Mouse (Mus musculus): ENCODE measurements around the gene Get4.
A peak's percentile ranks its signal among the peaks of the same experiment; 100 is the strongest.

Get4 gene

DNA sequence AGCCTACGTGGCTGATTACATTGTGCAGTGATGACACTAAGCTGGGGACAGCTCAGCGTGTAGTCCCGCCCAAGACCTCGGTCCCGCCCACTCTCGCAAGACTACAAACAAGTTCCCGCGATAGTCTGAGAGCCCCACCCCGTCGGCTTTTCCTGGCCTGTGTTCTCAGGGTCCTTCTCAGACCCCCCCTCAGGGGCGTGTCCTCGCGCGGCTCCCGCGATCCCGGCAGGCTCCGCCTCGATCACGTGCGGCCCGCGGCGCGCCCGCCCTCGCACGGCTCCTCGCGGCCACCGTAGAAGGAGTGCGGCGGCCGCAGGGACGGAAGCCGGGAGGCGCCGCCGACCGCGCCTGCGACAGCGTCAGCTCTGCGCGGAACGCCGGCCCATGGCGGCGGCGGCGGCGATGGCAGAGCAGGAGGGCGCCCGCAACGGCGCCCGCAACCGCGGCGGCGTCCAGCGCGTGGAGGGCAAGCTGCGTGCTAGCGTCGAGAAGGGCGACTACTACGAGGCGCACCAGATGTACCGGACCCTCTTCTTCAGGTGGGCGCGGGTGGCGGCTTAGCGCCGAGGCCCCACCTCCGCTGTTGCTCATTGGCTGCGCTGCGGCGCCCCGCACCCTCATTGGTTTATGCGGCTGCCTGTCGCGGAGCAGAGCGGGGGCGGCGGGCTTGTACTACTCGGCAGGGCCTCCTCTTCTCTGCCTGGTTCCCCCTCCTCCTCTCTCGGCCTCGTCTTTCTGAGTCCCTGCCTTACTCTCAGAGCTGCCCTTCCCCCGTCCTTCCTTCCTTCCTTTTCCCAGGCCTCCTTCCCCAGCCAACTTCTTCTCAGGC, at the start of gene Get4:
Get4 (plus strand) TSS at position 244 of the 829 bp plus-strand sequence.
- DNase-seq (ENCODE audit: low spot score), result peak; percentile 100

DNA sequence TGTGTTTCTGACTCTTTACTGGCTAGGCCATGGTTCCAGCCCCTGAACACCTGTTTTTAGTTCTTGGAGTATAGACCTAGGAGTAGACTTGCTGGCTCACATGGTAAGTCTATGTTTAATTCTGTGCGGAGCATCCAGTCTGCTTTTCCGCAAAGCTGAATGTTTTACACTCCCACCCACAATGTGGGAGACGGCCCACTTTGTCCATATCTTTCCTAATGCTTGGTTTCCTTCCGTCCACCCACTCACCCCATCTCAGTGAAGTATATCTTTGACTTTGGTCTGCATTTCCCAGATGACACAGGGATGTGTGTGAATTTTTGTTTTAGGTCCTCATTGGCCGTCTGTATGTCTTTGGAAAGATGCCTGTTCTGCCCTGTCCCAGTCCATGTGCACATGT, 48.8 kb upstream of the Get4 start:
- DNase-seq (ENCODE audit: low spot score), result no peak

DNA sequence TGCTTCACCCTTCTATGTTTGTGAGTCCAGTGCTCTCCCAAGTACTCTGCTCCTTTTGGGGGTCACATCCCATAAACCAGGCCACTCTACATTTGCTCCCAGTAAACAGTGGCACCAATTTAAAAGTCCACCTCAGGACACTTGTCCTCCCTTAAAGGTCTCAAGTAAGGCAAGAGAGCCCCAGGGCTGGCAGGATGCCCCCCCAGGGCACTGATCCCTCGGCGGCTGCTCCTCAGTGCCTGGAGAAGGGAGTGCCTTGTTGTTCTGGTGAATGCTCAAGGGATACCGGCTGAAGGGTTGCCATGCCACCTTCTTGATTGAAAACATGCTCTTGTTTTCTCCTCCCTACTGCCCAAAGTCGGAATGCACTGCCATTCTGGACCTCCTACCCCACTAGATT, 46.0 kb upstream of the Get4 start:
- DNase-seq (ENCODE audit: low spot score), result no peak

DNA sequence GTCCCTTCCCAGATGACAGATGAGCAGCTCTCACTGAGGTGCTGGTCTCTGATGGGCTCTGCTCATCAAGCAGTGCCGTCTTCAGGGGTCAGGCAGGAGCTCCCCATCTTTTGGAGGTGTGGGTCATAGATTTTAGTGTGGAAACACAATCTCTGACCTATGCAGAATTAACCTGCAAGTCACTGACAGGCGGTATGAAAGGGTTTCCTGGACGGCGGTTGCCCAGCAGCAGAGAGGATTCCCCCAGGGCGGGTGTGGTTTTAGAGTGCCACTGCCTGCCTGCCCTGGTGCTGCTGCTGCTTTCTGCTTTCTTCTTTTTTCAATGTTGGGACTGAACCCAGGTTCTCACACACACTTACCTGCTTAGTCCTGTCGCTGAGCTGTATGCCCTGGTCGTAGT, 45.6 kb upstream of the Get4 start:
- no peak for DNase-seq (ENCODE audit: low spot score)

DNA sequence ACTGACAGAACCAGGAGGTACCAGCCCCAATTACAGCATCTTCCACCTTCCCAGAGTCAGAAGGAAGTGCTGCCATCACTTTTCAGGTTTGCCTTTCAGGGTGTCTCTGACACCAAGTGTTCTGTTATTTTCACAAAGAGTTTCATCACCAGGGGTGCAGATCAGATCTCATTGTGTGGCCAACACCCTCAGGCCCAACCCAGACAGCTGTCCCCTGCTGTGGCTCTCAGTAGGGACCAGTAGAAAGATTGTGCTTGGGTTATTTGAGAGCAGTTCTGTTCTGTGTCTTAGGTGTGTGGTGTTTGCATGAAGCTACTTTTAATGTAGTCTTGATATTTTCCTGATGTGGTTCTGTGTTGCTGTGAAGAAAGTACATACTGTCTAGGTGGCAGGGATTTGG, 43.9 kb upstream of the Get4 start:
- no peak for DNase-seq (ENCODE audit: low spot score)

DNA sequence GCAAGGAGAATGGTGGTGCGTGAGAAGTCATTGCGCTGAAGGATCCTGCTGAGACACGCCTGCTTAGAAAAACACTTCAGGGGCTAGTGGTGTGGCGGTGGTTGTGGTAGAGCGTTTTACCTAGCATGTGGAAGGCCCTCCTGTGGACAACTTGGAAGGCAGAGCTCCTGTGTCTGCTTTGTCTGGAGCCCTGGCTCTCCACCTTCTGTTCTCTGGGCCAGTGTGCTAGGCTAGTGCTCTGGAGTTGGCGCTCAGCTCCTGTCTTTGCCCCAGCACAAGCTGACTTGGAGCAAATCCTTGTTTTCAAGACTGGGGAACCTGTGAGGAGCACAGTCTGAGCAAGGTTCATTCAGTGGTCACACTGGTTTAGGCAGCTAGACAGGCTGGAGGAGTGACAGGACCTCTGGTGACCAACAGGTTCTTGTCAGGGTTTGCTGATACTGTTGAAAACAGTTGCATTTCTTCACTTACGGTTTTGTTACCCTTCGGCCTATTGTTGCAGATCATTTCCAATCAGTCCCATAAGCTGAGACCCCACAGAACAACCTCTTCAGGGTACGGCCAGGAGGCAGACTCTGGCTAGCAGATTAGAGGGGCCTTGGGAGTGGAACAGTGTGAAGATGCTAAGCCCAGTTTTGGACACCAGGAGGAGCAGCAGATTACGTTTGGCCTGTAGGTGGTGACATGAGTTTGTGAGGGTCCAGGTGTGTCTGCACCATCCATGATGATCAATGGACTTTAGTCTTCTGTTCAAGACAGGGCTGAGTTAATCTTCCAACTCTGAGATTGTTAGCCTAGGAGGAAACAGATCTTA, 43.0 kb upstream of the Get4 start:
- peak; percentile 64 for DNase-seq (ENCODE audit: low spot score)

DNA sequence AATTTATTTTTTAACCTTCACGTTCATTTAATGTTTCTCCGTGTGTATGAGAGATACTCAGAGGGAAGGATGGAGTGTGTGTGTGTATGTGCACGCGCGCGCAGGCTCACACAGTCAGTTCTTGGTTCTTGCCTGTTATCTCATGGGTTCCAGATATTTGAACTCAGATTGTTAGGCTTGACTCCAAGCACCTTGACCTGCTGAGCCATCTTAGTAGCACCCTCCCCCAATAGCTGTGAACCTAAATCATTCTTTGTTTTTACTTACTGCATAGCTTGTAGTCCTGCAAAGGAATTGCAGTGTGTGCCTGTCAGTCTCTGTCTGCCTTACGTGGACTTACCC, 42.5 kb upstream of the Get4 start:
- no peak for DNase-seq (ENCODE audit: low spot score)

DNA sequence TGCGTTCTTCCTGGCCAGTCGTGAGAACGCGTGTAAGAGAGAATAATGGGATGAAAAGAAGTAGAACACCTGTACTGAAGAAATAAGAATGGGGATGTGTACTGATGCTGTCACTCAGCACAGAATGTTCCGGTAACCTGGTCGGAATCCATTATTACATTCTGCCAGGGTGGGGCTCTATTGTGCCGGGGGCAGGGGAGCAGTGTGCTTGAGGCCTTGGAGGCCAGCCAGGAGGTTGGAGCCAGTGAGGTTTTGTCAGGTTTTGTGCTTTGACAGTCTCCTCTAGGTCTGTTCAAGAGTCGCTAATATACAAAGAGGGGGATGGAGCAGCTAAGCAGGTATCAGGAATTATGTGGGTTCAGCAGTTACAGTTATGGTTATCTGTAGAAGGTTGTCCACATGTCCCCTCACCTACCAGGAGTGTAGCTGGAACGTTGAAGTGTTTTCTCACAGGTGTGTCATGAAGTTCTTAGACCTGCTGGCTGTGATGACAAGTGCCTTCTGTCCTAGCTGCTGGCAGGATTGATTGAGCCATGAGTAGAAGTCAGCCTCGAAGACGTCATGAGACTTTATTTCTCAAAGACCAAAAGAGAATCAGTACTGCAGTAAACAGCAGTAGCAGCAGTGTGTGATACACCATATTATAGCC, 40.3 kb upstream of the Get4 start:
- peak; percentile 28 for DNase-seq (ENCODE audit: low spot score)

DNA sequence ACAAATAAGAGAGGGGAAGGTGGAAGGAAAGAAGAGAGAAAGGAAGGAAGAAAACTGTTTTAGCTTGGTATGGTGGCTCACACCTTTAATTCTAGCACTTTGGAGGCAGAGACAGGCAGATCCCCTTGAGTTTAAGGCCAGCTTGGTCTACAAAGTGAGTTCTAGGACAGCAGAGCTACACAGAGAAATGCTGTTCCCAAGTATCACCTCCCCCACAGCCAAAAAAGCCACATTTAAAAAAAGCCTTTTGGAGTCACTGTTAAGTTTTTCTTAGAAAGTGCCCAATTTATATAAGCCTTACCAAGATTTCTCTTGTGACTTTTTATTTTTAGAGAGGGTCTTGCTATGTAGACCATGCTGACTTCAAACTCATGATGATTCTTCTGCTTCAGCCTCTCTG, 37.8 kb upstream of the Get4 start:
- DNase-seq (ENCODE audit: low spot score), result no peak

DNA sequence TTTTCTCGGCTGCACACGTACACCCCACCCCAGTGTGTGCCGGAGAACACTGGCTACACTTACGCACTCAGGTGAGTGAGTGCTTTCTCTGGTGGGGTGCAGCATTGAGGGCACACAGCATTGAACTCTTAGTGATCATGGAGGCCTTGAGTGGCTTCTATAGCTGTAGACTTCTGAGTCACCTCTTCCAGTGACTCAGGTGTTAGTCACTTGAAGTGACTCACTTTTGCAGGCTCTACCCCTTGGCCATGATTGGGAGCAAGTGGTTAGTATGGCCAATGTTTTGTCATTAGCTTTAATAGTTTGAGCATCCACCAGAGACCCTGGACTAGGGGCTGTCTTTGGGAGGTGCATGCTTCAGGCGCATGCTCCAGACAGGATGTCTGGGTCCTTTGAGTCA, 36.9 kb upstream of the Get4 start:
- DNase-seq (ENCODE audit: low spot score), result peak; percentile 20

DNA sequence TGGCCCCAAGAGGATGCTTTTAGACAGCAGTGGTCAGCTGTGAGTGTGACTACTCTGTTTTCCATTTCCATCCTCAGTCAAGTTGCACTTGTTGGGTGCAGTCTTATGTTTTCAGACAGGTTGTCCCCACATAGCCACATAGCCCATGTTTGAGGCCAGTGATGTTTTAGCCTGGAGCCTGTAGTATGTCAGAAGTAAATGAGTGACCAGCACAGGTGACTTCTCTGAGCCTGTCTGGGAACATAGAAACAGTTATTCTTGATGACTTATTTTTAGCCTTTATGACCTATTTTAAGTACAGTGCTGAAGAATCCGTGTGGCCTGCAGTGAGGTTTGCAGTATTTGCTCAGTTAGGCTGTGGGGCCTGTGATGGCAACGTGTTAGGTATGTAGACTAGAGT, 36.0 kb upstream of the Get4 start:
- no peak for DNase-seq (ENCODE audit: low spot score)

DNA sequence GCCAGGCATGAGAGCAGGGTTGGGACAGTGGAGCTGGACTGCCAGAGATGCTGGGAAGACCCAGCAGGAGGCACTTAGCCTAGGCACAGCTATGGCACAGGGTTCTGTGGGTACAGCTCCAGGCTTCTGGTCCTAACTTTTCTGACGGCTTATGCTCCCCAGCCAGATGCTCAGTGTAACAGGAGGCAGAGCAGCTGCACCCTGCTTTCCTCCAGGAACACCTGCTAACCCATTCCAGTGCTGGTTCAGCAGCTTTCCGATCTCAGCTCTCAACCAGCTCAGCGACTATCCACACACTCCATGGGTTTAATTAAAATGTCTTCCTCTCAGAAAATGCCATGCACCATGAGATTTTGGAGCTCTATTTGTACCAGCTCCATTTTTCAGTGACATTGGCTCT, 35.4 kb upstream of the Get4 start:
- DNase-seq (ENCODE audit: low spot score), result no peak

DNA sequence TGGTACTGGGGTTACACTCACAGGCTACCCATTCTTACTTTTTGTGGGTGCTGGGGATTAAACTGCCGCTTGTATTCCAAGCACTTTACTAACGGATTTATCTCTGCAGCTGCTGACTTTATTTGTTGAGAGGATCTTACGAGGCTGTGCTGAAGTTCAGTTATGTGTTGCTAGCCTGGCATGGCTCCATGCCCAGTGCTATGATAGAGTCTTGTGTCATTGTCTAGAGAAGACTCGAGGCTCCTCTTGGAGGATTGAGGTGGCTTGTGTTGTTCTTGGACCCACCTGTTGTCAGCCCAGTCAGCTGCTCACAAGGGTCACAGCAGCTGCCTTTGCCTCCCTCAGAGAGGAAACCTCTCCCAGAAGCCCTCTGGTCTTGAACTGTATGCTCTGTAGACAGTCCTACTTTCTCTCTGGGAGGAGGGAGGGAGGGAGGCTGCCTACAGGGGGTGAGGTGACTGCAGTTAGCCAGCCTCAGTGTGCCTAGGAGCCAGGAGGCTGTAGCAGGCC, 32.1 kb upstream of the Get4 start:
- DNase-seq (ENCODE audit: low spot score), result no peak

DNA sequence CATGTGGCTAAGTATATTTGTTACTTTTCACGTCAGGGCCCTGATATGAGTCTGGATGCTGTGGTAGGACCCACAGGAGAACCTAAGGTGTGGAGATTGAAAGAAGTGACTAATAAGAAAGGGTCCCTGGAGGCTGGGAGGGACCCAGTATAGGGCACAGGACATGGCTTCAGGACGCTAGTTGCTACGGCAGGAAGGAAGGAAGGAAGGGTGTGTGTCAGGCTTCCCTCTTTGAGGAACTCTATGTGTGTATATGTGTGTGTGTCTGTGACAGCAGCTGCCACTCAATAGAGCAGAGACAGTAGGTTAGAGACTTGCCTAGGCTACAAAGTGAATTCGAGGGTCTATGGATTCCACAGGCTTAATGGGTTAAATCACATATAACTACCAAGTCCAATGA, 31.5 kb upstream of the Get4 start:
- no peak for DNase-seq (ENCODE audit: low spot score)

DNA sequence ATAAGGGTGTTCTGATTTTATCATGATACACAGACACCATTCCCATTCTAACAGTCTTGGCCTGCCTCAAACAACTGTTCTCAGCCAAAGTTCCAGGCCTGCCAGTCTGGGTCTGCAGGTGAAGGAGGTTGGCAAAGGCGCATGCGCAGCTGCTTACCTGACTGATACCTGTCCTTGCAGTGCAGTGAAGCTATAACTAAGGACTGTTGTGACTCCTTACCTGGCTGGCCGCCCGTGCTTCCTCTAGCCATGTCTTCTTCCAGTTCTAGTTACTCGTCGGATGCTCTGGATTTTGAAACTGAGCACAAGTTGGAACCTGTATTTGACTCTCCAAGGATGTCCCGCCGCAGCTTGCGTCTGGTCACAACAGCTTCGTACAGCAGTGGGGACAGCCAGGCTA, 28.8 kb upstream of the Get4 start:
- no peak for DNase-seq (ENCODE audit: low spot score)

DNA sequence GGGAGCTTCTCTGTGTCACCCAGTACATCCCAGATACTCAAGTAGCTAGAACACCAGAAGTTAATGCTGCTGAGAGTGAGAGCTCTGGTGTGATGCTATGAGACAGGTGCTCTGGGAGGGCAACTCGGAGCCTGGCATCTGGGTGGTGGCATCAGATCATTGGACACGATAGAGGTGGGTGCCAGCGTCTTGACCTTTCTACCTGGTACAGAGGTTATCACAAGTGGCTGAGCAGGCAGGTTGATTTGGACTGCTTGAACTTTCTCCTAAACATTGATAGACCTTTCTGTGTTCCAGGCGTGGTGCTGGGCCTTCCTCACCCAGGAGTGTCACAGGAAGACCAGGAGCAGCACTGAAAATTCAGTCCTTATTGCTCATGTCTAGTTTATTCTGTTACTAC, 24.9 kb upstream of the Get4 start:
- no peak for DNase-seq (ENCODE audit: low spot score)

DNA sequence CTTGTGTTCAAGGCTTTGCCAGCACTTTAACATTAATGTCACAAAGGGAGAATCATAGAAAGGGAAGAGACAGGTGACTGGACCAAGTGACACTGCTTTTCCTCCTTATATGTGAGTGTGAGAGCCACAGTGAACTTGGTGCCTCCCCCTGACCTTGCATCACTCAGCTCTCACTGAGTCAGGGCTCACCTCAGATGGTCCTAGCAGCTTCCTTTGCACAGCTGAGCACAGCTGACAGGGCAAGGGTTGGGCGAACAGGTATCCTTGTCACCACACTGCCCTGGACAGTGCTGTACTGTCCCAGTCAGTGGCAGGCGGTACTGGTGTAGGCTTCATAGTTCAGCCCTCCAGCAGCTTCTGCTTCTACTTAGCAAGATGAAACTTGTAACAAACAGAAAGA, 24.5 kb upstream of the Get4 start:
- DNase-seq (ENCODE audit: low spot score), result no peak

DNA sequence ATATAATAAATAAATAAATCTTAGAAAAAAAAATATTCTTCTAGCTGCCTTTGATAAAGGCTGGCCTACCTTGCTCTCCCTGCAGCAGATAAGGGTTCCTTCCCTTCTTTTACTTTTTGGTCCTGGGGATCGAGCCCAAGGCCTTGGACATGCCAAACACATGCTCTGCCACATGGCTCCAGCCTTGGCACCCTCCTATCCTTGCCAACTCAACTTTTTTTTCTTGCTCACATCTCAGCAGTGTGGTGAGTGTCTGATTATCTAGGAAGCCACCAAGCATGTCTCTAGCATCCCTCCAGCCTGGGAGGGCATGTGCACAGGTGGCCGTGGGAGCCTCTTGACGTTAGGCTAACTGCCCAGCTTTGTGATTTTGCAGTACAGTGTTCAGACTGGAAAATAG, 23.8 kb upstream of the Get4 start:
- no peak for DNase-seq (ENCODE audit: low spot score)

DNA sequence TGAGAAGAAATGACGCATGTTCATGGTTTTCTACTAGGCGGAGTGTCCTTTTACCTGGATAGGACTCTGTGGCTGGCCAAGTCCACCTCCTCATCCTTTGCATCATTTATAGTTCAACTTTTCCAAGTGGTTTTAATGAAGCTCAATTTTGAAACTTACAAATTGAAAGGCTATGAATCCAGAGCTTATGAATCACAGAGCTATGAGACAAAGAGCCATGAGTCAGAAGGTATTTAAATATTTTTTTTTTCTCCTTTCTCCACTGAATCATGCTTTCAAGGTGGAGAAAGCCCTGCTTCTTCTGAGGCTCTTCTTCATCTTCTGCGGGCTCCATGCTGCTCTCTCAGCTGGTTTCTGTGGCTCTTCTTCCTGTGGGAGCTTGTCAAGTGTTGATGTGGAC, 22.4 kb upstream of the Get4 start:
- DNase-seq (ENCODE audit: low spot score), result no peak

DNA sequence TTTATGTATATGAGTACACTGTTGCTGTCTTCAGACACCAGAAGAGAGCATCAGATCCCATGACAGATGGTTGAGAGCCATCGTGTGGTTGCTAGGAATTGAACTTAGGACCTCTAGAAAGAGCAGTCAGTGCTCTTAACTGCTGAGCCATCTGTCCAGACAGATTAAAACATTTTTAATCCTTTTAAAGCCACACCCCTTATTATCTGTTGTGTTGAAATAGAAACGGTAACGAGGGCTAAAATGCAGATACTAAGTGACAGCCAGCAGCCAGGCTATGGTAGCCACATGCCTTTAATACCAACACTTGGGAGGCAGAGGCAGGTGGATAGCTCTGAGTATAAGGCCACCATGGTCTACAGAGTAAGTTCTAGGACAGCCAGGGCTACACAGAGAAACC, 20.0 kb upstream of the Get4 start:
- no peak for DNase-seq (ENCODE audit: low spot score)

DNA sequence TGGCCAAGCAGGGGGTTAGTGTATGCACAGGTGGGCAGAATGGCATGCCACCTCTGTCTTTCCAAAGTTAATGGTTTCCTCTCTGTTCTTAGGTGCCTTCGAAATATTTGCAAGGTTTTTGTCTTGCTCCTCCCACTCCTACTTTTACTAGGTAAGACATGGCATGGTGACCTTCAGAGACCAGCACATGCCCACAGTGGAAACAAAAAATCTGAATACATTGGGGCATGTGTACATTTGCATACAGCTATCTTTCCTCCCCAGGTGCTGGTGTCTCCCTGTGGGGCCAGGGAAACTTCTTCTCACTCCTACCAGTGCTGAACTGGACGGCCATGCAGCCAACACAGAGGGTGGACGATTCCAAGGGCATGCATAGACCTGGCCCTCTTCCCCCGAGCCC, 17.7 kb upstream of the Get4 start:
- no peak for DNase-seq (ENCODE audit: low spot score)

DNA sequence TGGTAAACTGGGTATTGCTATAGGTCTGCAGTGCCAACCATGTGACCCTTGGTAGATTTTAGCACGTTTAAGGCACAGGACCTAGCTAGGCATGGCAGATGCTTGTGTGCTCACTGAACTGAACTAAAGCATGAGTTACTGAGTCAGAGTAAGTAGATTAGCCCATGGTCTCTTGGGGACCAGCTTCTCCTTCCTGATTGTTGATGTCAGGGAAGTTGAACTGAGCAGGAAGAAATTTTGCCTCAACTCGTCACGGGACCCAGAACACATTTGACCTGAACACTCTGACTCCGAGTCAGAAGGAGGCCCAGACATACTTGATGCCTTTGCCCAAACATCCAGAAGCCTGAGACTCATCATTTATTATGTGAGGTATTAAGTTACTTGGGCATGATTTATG, 14.7 kb upstream of the Get4 start:
- no peak for DNase-seq (ENCODE audit: low spot score)

Data from urinary bladder, postnatal 14 days (tissue).